Mouse (Mus musculus) R1 (cell line): ENCODE measurements around the gene Osbpl3.

Experiments used
- DNase-seq: peaks from one replicate; pipeline ENCODE4 v3.0.0-alpha.2; 2018; ENCODE audit warnings: low read depth, low spot score

Gene Osbpl3

GRCm38 (mm10) chr6:50372516-50373424, 83.2 kb downstream of the Osbpl3 start:
- no peak for DNase-seq

DNA sequence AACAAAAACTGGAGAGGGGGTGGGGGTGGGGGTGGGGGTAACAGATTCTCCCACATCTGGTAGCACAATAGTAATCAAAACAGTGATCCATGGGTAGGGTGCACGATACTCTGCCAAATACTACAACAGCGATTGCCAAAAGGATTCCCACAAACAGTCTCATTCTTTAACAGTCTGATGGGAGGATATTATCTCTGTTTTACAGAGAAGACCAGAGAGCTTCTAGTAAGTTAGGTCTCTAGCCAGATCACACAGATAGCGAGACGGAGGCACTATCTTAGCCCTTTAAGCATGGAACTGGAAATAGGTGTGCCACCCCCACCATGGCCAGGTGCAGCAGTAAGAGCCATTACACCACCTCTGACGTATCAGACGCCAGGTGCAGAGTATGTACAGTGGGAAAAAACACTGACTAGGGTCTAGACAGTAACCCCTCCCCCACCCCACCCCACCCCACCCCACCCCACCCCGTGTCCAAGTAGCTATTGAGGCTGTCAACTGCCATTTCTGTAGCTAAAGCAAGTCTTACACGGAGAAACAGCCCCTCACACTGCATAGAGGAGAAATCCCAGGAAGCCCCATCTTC, 84.4 kb downstream of the Osbpl3 start:
- no peak for DNase-seq

GRCm38 (mm10) chr6:50368502-50369292, 87.3 kb downstream of the Osbpl3 start:
- no peak for DNase-seq

GRCm38 (mm10) chr6:50367836-50368235, 88.2 kb downstream of the Osbpl3 start:
- no peak for DNase-seq

DNA sequence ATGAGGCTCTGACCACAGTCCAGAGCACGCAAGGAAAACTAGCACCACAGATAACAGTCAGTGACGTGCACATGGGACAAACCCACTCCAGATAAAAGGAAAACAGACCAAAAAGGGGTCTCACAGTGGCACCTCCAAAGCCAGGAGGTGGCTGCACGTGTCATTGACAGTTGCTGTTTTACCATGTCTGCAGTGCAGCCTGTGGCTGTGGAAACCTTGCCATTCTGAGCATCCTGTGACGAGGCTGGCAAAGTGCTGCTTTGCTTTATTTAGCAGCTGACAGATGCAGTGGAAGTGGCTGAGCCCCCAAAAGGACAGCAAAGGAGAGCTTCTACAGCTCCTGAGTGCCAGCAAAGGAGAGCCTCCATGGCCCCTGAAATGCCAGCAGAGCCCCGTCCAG, 89.3 kb downstream of the Osbpl3 start:
- no peak for DNase-seq

GRCm38 (mm10) chr6:50366319-50366718, 89.7 kb downstream of the Osbpl3 start:
- DNase-seq = no peak

DNA sequence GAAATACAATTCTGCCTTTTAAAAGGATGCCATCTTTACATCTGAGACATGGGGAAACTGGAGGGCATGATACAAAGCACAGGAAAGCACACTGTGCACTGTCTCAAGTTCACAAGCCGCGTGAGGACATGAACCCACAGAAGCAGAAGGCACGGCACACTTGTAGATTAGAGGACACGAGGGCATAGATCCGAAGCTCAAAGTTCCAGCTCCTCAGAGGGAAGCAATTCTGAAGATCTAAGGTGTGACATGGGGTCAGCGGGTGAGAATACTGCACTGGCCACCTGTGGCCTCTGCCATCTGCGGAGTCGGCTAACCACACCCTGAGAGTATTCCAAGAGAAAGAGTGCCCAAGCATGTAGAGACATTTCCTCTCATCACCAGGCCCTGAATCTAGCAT, 91.6 kb downstream of the Osbpl3 start:
- no peak for DNase-seq

DNA sequence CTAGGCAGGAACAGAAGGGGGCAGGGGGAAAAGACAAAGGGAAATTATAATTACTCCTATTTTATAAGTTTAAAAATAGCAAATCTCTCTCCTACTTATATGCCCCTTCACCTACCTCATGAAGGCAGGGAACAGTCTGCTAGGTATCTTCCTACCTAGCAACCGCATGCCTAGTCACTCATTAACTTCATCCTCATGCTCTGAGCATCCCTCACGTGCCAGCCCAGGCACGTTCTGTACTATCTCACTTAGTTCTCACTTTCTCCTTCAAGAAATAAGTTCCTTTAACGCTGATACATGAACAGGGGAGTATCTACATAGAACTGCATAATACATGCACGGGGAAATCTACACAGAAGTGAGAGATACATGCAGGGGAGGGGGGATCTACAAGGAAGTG, 92.6 kb downstream of the Osbpl3 start:
- no peak for DNase-seq

DNA sequence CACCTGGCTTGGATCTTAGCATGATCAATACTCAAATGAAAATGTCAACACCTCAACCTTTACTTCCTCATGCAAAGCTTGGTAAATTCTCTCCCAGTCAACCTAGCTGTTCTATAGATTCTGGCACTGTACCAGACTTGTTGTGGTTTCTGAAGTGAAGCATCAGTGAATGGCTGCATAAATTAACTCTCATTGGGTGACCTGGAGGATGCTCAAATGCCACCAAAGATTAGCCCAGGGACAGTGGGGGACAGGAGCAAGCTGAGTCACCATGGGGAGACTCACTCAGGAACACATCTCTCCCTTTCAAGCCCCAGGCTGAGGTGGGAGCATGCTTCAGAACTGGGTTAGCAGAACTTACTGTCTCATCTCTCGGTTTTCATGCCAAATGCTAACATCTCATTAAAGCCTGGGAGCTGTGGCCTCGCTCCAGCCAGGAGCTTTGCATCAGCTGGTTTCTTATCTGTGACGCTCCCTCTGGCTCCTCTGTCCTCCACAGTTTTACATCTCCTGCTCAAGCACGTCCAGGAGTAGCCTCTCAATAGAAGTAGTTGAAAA, 93.2 kb downstream of the Osbpl3 start:
- no peak for DNase-seq

- DNase-seq = no peak
Observed at GRCm38 (mm10) chr6:50362196-50362595, 93.8 kb downstream of the Osbpl3 start.

DNA sequence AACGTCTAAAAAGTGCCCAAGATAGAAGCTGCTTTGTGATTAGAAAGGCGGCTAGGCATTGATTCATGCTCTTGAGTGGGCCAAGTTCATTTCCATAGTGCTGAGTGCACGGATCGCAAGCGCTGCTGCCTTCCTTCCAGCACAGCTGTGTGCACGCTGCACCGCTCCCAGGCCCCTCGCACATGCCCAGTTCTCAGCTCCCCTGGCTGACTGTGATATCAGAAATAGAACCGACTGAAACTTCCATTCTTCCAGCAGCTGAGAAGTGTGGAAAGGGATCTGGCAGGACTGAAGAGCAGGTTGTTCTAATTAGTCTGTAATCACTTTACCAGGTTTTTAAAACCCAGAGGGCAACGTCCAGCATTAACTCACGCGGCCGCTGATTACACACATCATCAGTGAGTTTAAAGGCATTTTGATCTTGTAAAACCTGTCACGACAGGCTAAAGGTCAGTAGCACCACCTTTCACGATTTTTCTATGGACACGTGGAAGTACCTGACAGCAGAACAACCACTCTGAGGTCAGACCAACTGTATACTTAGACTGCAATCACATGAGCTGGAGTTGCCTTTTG, 97.8 kb downstream of the Osbpl3 start:
- DNase-seq = no peak

- no peak for DNase-seq
Observed at GRCm38 (mm10) chr6:50354688-50355660, 101.0 kb downstream of the Osbpl3 start.

DNA sequence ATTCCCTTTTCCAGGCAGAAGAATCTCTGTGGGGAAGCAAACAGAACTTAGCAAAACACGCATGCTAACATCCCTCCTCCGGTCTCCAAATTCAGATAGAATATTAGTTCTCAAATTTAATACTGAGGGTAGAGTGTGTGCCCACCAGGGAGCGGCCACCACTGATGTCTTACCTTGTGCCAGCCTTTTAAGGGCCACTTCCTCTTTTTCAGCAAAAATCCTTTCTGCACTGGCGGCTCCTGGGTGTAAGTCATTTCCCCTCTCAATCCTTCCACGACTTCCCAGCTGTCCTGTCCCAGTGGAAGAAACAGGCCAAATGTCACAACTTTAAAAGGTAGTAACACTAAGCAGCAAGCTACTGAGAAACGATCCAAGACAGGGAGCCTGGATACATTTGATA, 103.2 kb downstream of the Osbpl3 start:
- no peak for DNase-seq

- no peak for DNase-seq
Observed at GRCm38 (mm10) chr6:50350911-50351310, 105.1 kb downstream of the Osbpl3 start.

GRCm38 (mm10) chr6:50348619-50349018, 107.4 kb downstream of the Osbpl3 start:
- no peak for DNase-seq

DNA sequence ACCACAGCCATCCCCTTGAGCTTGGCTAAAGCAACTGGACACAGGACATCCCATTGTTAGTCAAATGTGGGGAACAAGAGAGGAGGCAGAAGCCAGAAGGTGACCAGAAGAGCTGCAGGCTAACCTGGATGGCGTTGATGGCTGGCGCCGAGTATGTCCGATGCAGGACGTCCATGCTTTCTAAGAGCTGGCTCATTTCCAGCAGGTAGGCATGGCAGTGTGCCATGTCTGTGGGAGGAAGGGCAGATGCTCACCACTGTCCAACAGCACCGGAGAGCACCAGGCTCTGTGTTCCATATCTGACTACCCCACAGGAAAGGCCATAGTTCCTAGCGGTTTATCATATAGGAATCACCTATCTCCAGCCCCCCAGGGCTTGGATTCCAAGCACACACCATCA, 109.8 kb downstream of the Osbpl3 start:
- no peak for DNase-seq

GRCm38 (mm10) chr6:50340226-50340906, 115.6 kb downstream of the Osbpl3 start:
- no peak for DNase-seq

- no peak for DNase-seq
Observed at GRCm38 (mm10) chr6:50337431-50337830, 118.6 kb downstream of the Osbpl3 start.

GRCm38 (mm10) chr6:50336376-50336775, 119.6 kb downstream of the Osbpl3 start:
- DNase-seq = no peak
